In the genomic region with DNA sequence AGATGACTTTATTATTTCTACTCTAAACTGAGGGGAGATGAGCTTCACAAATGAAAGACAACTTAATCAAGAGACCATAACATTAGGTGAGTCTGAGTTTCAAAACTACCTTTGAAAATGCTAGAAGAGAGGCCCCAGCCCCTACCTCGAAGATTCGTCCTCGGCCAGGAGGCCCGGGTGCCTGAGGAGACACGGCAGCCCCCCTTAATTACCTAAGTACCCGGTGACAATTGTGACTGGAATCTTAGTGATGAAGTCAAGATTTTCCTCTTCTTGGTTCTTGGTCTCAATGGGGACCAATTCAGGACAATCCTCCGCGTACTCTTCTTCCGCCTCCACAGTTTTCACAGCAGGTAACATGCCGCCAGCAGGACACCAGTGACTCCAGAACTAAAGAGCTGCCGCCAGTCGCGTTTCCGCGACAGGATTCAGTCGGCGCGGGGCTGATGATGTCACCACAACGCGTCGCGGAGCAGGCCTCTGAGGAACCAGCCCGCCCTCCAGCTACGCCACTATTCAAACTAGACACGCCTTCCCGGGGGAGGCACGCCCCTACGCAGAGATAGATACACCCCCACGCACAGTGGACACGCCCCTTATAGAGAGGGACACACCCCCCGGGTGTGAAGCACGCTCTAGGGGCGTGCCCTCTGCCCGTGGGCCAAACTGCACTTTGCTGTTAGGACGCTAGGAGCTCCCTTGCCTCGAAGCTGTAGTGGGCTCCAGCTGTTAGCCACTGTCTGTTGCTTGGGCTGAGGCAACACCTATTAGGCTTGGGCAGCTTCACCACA, we compare ENCODE assay signal across 8 mouse cellular contexts. TPM values are rescaled to one million over a fixed set of nuclear protein-coding genes. Genes with fewer than 3 reads are reported as not detected.
DNase-seq lines count a peak whose midpoint lies in the region; ATAC-seq lines count a peak whose summit lies in the region.

A gene (minus strand): TSS at position 439 of the 791 bp plus-strand sequence.

- no peaks in the 10 kb centered on the region for H3K27me3 ChIP-seq in lung, embryonic 16.5 days (ENCODE audit: control insufficient read depth, insufficient read depth, low read depth, low read length)

- peak within 1 kb of the TSS; percentile 82 for H3K9ac ChIP-seq in lung, embryonic 16.5 days (ENCODE audit: low read length)

- H3K4me2 ChIP-seq in lung, embryonic 16.5 days (ENCODE audit: low read depth, low read length) = peak within 1 kb of the TSS; percentile 73

- whole genome bisulfite sequencing in lung, embryonic 16.5 days = under 1% methylated on average over 36 of the region's 36 CpGs

- H3K9me3 ChIP-seq in lung, embryonic 16.5 days (ENCODE audit: control insufficient read depth, low read length) = no peaks in the 10 kb centered on the region

- peak within 1 kb of the TSS; percentile 79 for H3K4me3 ChIP-seq in lung, embryonic 16.5 days (ENCODE audit: low read length)

- peak; percentile 91 for DNase-seq in MEL-GATA-1-ER (ENCODE audit: extremely low read depth, low read depth)
- peak; percentile 93 for DNase-seq in cerebellum, adult 8-10 months
- peak; percentile 100 for DNase-seq in forelimb bud, embryonic 11.5 days (ENCODE audit: low read depth, low spot score)
- DNase-seq in layer of hippocampus, adult 9-10 months (ENCODE audit: low spot score) = peak; percentile 97
- DNase-seq in ovary, postnatal 10 days (ENCODE audit: low spot score) = peak; percentile 89
- DNase-seq in thymus, postnatal 10 days (ENCODE audit: low spot score in 2 of 2) = peak; percentile 97 to 98

- peaks cover 9% of the 10 kb centered on the region for H3K4me1 ChIP-seq in lung, embryonic 16.5 days (replicated peaks; ENCODE audit: control insufficient read depth, insufficient read depth, low read length)

- no peaks in the 10 kb centered on the region for H3K36me3 ChIP-seq in lung, embryonic 16.5 days (ENCODE audit: control insufficient read depth, insufficient read depth, low read length)

- peak; percentile 99 to 100 for ATAC-seq in hematopoietic stem cell, adult 5-6 weeks (replicated peaks in 1 of 2; ENCODE audit: insufficient read depth in 1 of 2, low FRiP score in 2 of 2, low TSS enrichment in 1 of 2, low read depth in 1 of 2, poor library complexity in 2 of 2, severe bottlenecking in 2 of 2)
- ATAC-seq in lung, embryonic 16.5 days (ENCODE audit: low read depth) = peak; percentile 100

- peak within 1 kb of the TSS; percentile 5; the same call in 1 of the 2 replicates for H3K27ac ChIP-seq in lung, embryonic 16.5 days (ENCODE audit: low read length)

RNA-seq across cellular contexts. Expression of the gene that starts here (rescaled TPM):
- total RNA-seq in hematopoietic stem cell, adult 5-6 weeks (2017) = 23.8 and 39.8 TPM in 2 replicates
- 19.7 and 21.4 TPM in 2 replicates for polyA plus RNA-seq in lung, embryonic 16.5 days (2015; fragmentation: Nextera tagmentation; extraction: Ambion mirVana)

Comparison
In these comparisons a context has a peak if more than half of its experiments do, and no peak if none do; other contexts are left out.
1. Peak in every context shown above with its lines: DNase-seq, ATAC-seq, H3K4me3 ChIP-seq and H3K27ac ChIP-seq.